Mouse (Mus musculus) Muller cell, postnatal 12 days (primary cell): ENCODE data around the gene Fam184b.

Experiments
- DNase-seq: peaks from one replicate; pipeline ENCODE4 v3.0.0-alpha.2; 2015; ENCODE audit errors: inconsistent ontology term

The Fam184b gene

DNA sequence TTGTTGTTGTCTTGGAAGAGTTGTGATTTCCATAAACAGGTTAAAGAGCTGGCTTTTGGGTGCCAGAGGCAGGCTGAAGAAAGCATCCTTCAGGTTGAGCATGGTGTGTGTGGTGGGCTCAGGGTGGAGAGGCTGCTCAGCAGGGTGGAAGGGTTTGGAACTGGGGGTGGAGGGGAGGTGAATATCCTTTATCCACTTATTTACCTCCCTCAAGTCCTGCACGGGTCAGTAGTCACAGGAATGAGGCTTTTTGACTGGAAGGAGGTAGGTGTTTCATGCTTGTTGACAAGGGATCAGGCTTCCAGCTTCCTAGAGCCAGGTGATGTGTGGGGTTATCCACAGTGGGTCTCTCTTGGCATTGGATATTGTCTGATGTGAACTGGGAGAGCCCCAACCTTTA, 124.8 kb downstream of the Fam184b start:
- no peak for DNase-seq

DNA sequence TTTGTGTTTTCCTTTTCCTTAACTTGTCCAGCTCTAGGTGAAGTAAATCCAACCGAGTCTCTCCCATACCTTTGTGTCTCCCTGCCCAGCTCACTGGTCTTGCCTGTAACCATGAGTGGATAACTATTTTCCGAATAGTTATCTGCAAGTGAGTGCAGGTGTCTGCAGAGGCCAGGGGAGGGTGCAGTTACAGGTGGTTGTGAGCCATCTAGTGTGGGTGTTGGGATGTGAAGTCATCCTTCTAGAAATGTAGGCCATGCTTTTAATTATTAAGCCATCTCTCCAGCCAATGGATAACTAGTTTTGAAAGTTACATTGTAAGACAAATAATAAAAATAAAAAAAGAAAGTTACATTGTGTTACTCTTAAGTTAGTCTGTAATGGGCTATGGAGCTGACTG, 125.9 kb downstream of the Fam184b start:
- no peak for DNase-seq

DNA sequence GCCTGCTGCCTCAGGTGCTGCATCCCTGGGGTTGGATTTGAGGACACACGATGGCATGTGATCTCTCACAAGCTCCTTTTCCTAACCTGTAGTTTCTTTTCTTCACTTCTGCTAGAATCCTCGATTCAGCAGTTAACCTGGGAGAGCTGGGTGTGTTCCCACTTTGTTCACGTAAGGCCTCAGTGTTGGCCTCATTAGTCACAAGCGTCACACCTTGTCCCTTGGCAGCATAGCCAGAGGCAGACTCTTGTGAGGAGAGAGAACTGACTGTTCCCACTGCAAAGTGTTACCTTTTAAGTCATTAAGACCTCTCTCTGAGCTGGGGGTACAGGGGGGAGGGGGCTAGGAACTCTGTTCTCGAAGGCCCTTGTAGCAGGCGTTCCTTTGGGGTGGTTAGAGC, 126.5 kb downstream of the Fam184b start:
- DNase-seq = no peak

DNA sequence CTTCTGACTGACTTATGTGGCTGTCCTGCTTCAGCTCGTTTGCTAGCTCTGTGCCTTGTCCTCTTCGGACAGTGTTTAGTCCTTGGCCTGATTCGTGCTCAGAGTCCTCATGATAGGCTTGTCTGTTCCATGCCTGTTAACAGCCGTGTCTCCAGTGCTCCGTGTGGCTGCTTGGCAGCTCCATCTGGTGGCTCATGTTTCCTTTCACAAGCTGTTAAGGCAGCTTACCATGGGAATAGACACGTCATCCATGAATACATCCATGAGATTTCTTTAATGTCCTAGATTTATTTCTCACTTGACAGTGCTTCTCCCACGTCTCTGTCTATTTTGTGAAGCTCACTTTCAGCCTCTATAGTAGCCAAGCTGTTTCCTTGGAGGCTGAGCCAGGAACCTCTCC, 129.3 kb downstream of the Fam184b start:
- DNase-seq = no peak

DNA sequence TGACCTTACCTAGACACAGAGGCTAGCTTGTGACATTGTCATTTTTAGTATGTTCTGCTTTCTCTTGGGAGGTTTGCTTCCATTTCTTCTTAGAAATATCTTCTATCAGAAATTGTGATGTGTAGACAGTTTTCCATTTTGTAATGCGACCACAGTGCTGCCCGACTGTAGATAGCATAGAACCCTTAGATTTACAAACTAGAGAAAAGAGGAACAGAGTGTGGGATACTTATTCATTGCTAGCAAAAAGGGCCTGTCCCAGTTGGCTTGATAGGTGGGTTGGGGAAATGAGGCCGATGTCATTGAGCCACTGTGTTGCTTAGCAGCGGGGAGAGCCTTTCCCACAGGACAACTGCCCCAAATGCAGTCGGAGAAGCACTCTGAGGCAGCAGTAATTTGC, 141.8 kb downstream of the Fam184b start:
- no peak for DNase-seq

DNA sequence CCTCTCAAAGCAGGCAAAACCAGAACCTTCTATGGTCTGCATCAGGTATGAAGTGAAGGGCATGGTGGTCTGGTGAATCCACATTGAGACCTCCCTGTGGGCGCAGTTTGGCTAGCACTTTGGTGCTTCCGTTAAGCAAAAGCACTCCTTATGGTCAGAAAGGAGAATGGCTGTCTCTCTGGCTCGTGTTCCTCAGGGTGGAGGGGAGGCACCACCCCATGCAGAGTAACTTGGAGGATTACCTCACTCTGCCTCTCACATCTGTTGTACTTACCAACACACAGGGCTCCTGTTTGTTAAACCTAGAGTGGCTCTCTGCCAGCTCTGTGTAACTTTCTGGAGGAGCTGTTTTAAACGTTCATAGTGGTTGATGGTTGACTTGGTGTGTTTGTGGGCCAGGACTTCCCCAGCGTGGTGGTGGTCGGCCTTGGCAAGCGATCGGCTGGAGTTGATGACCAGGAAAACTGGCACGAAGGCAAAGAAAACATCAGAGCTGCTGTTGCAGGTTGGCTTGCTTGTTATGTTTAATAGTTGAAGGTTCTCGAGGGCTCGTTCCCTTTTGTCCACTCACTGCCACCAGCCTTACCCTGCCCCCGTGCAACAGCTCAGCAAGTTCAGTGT, 142.4 kb downstream of the Fam184b start:
- DNase-seq = no peak

DNA sequence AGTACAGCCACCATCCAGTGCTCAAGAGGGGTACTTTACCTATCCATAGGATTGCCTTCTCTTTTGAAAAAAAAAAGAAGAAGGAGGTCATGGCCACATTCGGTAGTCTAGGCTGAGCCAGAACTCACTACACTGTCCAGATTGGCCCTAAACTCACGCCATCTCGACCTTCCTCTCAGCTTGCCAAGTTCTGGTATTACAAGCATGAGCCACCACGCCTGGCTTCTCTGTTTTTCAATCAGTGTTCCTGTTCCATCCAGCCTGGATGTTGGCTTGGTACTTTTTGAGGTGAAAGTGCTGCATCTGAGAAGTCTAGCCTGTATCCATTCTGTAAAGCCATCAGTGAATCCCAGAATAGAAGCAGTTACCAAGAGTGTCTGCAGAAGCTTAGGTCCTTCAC, 142.9 kb downstream of the Fam184b start:
- no peak for DNase-seq

DNA sequence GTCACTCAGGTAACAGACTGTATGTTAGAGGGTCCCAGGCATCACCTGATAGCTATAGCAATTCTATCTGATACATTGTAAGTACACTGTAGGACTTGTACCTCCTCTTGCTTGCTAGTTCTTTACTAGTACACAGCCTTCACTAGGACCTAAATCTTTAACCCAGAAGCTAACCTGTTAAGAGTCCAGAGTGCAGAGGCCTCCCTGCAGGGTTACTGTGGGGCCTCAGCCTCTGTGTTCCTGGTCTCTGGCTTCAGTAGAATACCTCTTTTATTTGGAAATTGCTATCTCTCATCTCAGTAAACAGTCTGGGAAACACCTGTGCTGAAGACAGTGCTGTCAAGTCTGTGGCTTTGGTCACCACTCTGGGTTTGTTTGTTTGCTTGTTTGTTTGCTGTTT, 143.4 kb downstream of the Fam184b start:
- no peak for DNase-seq

DNA sequence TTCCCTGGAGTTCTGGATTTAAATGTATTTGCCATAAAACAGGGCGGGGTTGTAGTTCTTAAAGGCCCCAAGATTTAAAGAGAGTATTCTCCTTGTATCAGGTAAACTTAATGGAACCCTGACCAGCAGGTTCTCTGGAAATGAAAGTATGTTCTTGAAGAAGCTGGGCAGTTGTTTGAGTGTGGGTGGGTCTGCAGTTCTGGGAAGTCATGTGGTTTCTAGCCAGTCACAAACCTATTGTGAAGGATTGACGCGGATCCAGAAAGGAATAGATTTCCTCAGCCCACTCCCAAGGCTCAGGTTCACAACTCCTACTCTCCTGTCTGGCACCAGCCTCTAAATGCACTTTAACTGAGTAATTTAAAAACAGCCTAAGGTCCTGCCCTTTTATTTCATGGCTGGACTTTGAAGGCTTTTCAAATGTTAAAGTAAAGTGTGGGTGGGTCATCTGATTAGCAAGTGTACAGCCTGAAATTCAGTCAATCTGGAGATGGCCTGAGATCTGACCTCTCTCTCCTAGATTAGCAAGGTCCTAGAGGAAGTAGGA, 143.9 kb downstream of the Fam184b start:
- DNase-seq = no peak

DNA sequence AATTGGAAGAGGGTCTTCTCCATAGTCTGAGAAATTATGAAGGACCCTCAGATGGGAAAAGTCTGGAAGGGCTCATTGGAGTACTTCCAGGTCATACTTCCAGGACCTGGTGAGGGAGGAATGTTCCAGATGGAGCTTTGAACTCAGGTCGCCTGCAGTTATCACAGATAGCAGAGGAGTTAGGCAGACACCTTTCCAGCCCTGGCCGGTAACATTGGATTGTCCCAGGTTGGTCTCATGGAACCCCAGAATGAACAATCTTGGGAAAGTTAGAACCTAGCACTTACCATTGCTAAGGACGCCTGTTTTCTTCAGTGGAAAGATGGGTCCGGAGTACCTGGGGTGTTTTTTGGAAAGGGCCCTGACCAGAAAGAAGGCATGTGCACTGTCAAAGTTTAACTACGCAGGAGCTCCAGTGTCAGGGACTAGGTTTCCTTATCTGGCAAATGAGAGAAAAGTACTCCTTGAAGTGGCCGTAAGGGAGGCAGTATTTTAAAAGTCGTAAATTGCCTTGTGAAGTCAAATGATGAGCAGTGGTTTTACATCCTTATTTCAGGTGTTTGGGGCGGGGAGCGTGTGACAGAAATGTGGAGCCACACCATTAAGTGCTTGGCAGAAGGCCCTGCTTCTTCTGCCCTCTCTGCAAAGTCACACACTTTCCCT, 145.2 kb downstream of the Fam184b start:
- DNase-seq = no peak

DNA sequence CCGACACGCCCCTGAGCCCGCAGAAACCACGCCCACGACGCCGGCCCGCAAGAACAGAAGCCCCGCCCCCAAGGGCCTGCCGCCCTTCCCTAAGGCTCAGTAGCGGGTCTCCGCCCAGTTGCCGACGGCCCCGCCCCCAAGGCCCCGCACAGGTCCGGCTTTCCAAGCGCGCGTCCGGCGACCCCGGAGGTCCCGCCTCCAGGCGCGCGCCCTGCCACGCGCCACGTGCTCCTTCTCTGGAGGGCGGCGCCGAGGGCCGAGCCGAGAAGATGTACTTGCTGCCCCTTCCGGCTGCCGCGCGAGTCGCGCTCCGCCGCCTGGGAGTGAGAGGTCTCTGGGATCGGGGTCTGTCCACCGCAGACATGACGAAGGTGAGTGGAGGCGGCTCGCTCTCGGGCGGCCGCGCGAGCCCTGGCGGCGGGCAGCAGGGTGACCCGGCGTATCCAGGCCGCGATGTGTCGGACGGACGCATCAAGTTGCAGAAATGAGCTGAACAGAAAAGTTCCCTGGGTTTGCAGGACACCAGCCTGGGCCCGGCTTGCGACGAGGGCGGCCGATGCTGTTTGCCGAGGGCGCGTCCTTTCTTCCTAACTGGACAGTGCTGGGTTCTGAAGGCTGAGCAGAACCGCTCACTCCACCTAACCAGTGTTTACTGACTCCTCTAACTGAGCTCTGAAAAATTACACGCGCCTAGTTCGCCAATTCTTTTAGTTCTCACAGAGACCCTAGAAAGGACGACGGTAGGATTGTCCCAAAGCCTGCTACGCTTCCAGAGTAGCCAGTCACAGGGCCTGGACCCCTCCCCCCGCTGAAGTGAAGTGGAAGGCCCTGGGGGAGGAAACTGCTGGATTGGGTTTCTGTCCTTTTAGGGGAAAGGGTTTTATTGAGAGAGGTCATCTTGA, 146.0 kb downstream of the Fam184b start, which contains the start of gene Lap3:
Gene Lap3 (plus strand): TSS at position 184 of the 902 bp plus-strand sequence.
- peak; percentile 99 for DNase-seq

DNA sequence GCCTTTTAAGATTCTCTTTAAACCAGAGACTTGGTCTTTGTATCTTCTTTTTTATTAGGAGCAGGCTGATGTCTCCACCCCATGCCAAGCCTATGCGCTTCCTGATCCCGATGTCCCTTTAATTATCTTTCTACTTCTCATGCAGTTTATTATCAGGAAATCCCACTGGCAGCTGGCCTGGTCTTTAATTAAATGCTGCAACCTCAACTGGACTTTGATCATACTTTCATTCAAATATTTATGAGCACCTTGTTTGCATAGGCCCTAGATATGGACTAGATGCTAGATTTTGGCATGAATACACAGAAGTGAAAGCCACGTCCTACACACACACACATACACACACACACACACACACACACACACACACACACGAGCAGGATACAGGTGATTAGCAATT, 147.6 kb downstream of the Fam184b start:
- DNase-seq = no peak

DNA sequence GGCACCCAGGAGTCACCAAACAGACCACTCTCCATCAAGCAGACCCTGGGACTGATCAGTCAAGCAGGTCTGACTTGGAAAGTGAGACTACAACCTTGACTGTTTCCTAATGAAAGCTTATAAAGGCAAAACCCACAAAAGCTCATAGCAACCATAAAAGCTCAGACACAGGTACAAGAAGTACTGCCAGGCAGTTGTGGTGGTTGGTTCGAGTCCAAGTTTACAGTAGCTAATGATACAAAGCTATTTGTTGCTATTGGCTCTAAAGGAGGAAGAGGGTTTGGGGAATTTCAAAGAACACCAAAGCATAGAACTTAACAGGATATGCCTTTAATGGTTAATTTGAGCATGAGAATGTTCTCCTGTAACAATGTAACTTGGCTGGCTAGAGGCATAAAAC, 155.8 kb downstream of the Fam184b start:
- DNase-seq = no peak

DNA sequence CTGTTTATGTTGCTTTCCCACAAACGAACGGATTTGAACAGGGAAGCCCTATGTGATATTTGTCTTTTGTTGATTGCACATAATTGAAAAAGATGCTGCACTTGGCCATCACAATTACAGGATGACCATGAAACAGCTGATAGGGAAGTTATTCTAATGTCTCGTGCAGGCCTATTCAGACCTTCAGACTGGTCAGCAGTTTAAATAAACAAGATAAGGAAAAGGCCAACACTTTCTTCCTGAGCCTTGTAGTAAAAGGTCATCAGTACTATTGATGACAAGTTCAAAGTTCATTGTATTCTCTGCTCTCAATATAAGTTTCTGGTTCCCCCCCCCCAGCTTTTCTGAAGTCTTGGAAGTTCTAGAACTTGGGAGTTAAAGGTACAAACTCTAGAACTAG, 156.8 kb downstream of the Fam184b start:
- no peak for DNase-seq

DNA sequence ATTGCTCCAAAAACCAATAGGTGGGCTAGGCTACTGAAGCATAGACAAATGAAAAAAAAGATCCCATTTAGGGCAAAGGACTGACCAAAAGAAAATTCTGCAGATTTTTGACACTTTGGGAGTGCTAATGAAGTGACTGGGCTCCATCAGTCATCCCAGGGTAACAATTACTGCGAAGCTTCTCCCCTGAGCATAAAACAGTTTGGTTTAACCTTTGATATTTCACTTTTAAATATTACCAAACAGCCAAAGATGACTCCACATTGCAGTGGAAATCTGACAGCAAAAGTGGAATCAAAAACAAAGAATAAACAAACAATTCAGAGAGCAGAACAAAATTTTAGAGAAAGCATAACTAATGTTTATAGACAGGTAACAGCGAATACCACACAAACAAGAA, 158.3 kb downstream of the Fam184b start:
- no peak for DNase-seq

DNA sequence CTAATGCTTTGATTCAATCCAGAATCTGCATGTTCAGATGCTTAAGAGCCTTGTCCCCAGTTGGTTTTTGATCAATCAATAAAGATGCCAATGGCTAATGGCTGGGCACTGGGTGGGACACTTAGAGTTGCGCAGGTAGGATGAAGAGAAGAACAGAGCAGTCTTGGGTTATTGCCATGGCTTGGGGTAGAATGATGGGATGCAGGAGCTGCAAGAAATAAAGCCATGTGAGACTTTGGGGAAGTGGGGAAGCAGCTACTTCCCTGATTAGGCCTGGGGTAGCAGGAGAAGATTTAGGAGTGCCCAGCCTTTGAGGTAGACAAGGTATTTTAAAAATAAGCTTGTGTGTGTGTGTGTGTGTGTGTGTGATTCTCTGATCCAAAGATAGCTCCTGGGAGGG, 159.3 kb downstream of the Fam184b start:
- DNase-seq = no peak
